Mouse (Mus musculus) thymus, adult 2 months (tissue): ENCODE measurements at regions not wholly inside any gene's neighbourhood (a gene's known extent, or its start where the extent isn't known, plus 50 kb on each side); places are given as distances from the start of the nearest gene placed in this dataset.

Experiments used
- CTCF ChIP-seq: fragments of 200-500 bp; IDR thresholded peaks from 2 replicates; pipeline ENCODE4 v1.5.1; 2012; ENCODE audit warnings: mild to moderate bottlenecking, control low read depth, low read length, moderate library complexity, borderline replicate concordance; ENCODE audit not compliant: control insufficient read depth, poor library complexity, insufficient read depth; ENCODE audit errors: extremely low read depth
- POLR2A ChIP-seq: fragments of 200-500 bp; IDR thresholded peaks from 2 replicates; pipeline ENCODE4 v1.6.1; 2012; ENCODE audit warnings: mild to moderate bottlenecking, low read length, control low read depth, moderate library complexity; ENCODE audit not compliant: control insufficient read depth, poor library complexity, insufficient read depth; ENCODE audit errors: extremely low read depth

- TF ChIP-seq CTCF (no peak), POLR2A (no peak)
Measured at GRCm38 (mm10) chr2:174892658-174893057, 117.4 kb upstream of the Gm14444 start.
